Mouse (Mus musculus): ENCODE data around the gene Gmpr2. TPM values are rescaled to one million over a fixed set of nuclear protein-coding genes. Genes with fewer than 3 reads are reported as not detected.

The Gmpr2 gene
- 40.5 and 45.5 TPM in 2 replicates for polyA plus RNA-seq (2012; rRNA removed)

GRCm38 (mm10) chr14:55671833-55672740, at the start of gene Gmpr2, which contains the start of gene Nedd8:
Gmpr2 (plus strand) TSS chr14:55671941.
Nedd8 (minus strand) TSS chr14:55672124.

GRCm38 (mm10) chr14:55635523-55636007, 36.2 kb upstream of the Gmpr2 start, which contains the start of gene Ipo4:
Ipo4 (minus strand) TSS chr14:55635957.

DNA sequence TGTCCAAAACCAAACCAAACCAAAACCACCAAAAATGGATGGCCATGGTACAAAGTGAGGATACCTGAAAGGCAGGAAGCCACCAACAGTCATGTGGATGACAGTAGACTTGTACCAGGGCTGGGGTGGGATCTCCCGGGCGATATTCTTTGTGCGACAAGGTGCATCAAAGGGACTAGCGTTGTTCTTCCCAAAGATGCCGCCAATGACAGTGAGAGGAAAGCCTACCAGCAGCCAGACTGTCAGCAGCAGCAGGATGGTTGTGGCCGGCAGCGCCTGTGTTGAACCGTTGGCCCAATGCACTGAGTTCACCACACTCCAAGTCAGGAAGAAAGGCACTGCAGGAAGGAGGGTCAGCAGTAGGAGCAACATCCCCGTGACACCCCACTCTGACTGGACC, 33.9 kb upstream of the Gmpr2 start, which contains the start of gene Gm49378:
Gene Gm49378 (minus strand): TSS at position 101 of the 400 bp plus-strand sequence.

GRCm38 (mm10) chr14:55643060-55643907, 28.5 kb upstream of the Gmpr2 start, which contains the start of gene Tm9sf1:
Tm9sf1 (minus strand) TSS chr14:55643806.

GRCm38 (mm10) chr14:55649884-55650283, 21.9 kb upstream of the Gmpr2 start, which contains the start of gene Tssk4:
Tssk4 (plus strand) TSS chr14:55650184.

DNA sequence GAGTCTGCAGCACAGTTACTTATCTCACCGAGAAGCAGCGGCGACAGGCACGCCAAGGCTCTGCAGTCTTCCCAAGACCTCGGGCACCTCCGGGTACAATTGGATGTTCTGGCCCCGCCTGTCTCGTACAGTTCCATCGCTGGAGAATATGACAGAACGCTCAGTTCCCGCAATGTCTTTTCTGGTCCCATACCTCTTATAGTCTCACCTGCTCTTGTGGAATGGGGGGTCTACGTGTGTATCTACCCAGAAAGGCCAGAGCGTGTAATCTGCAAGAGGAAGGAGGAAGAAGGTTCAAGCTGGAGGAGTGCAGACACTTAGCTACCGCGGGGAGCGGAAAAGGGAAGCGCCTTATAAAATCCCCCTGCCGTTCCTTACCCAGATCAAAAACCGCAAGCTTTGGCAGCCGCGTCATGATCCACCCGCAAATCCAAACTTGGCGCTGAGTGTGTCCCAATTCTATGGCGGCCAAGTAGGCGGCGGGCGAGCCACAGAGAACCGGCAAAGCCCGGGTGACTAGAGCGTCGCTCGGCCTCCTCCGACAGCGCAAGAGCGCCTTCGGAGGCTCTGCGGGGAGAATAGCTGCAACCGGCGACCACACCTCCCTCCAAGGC, 11.7 kb upstream of the Gmpr2 start, which contains the start of gene Mdp1:
Gene Mdp1 (minus strand): TSS at position 549 of the 614 bp plus-strand sequence.

DNA sequence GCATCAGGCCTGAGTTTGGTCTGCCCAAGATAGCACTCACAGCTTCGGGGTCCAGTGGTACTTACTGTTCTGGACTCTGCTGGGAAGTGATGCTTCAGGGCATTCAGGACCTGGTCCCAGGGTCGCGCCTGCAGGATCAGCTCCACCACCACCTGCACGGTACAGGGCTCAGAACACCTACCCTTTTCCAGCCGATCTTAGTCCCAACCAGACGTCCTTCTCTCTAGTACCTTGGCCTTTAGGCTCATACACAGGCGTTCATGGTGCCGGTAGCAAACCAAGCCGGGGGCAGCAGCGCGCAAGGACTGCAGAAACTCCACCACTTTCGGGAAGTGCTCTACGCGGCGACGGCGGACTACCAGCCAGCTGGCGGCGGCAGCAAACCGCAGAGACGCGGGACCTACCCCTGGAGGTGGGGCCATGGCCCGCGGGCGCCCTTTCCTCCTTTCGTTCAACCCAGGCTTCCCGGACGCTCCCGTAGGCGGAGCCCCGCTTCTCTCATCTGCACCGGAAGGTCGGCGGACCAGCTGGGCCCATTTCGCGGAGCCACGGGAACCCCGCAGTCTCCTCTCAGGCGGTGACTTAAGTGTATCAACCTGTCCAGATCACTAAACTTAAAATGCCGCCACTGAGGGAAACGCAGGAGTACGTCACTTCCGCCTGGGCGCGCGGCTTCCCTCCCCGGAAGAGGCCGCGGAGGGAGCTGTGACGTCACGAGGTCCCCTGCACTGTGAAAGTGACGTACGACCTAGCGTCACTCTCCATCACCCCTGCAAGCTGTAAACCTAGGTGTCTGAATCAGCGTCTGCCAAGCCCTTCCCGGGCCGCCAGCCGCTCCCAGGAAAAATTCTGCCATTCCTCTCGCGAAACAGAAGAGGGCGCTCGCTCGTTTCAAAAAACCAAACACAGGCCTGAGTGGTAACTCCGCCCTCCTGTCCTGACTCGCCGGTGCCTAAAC, 9.7 kb downstream of the Gmpr2 start, which contains the start of gene Tinf2:
Gene Tinf2 (minus strand): TSS at position 661 of the 958 bp plus-strand sequence.

GRCm38 (mm10) chr14:55713729-55714122, 42.0 kb downstream of the Gmpr2 start, which contains the start of gene Tgm1:
Tgm1 (minus strand) TSS chr14:55713926.

DNA sequence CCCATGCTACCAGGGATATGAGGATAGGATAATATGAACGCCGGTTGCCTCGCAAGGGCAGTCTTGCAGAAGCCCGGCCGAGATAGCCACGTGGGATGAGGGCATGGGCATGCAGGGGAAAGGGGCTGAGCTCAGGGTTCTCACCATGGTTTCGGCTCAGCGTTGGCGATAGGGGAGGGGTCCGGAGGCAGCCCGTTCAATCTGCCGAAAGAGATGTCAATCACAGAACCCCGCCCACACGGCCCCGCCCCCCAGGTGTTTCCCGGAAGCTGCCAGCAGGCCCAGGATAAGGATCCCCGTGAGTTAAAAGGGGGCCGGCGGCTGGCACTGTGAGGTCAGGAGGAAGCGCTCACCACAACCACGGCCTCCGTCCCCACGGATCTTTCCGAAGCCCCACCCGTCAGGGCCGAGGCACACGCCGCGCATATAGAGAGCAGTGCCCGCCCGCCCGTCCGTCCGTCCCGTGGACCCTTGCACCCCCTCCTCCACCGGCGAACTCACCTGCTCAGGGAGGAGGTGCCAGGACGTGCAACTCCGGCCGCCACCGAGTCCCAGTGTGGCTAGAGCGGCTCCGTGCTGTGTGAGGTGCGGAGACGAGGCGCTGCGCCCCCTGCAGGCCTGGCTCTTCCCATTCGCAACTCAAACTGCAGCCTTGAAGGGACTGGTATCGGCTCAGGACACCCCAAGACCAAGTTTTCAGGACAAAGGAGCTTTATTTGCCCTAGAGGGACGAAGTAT, 50.1 kb downstream of the Gmpr2 start, which contains the start of gene Rabggta:
Gene Rabggta (minus strand): TSS at position 564 of the 738 bp plus-strand sequence.

Other genes with a start within 250 kb of the Gmpr2 start
- 48.2 and 49.4 TPM in 2 replicates for gene Dhrs4, start 193.2 kb upstream of the Gmpr2 start, polyA plus RNA-seq (2012; rRNA removed)
- gene Carmil3, start 181.3 kb upstream of the Gmpr2 start, polyA plus RNA-seq (2012; rRNA removed) = 55.6 and 61.7 TPM in 2 replicates
- 0.79 and 1.2 TPM in 2 replicates for gene Cpne6, start 161.5 kb upstream of the Gmpr2 start, polyA plus RNA-seq (2012; rRNA removed)
- 0.09 and 0.11 TPM in 2 replicates for gene Nrl, start 147.0 kb upstream of the Gmpr2 start, polyA plus RNA-seq (2012; rRNA removed)
- gene Pck2, start 131.7 kb upstream of the Gmpr2 start, polyA plus RNA-seq (2012; rRNA removed) = 17.8 and 25.7 TPM in 2 replicates
- gene Dcaf11, start 111.9 kb upstream of the Gmpr2 start, polyA plus RNA-seq (2012; rRNA removed) = 63.0 and 75.5 TPM in 2 replicates
- 0.18 and 0.30 TPM in 2 replicates for gene A730061H03Rik, start 111.5 kb upstream of the Gmpr2 start, polyA plus RNA-seq (2012; rRNA removed)
- gene Fitm1, start 96.3 kb upstream of the Gmpr2 start, polyA plus RNA-seq (2012; rRNA removed) = 1.3 and 8.1 TPM in 2 replicates
- gene Psme1, start 93.8 kb upstream of the Gmpr2 start, polyA plus RNA-seq (2012; rRNA removed) = 75.5 and 136 TPM in 2 replicates
- 7.7 TPM in 2 replicates for gene Emc9, start 86.6 kb upstream of the Gmpr2 start, polyA plus RNA-seq (2012; rRNA removed)
- 72.7 and 98.9 TPM in 2 replicates for gene Psme2, start 80.8 kb upstream of the Gmpr2 start, polyA plus RNA-seq (2012; rRNA removed)
- 22.3 and 22.4 TPM in 2 replicates for gene Rnf31, start 80.2 kb upstream of the Gmpr2 start, polyA plus RNA-seq (2012; rRNA removed)
- 19.0 and 20.1 TPM in 2 replicates for gene Irf9, start 68.4 kb upstream of the Gmpr2 start, polyA plus RNA-seq (2012; rRNA removed)
- 17.0 and 19.2 TPM in 2 replicates for gene Rec8, start 53.9 kb upstream of the Gmpr2 start, polyA plus RNA-seq (2012; rRNA removed)
- gene Ipo4, start 36.0 kb upstream of the Gmpr2 start, polyA plus RNA-seq (2012; rRNA removed) = 119 and 120 TPM in 2 replicates
- 3.4 and 4.1 TPM in 2 replicates for gene Gm49378, start 34.0 kb upstream of the Gmpr2 start, polyA plus RNA-seq (2012; rRNA removed)
- 52.0 and 59.3 TPM in 2 replicates for gene Tm9sf1, start 28.1 kb upstream of the Gmpr2 start, polyA plus RNA-seq (2012; rRNA removed)
- 2.4 TPM in 2 replicates for gene Tssk4, start 21.8 kb upstream of the Gmpr2 start, polyA plus RNA-seq (2012; rRNA removed)
- 54.9 and 66.5 TPM in 2 replicates for gene Mdp1, start 11.4 kb upstream of the Gmpr2 start, polyA plus RNA-seq (2012; rRNA removed)
- 438 and 468 TPM in 2 replicates for gene Nedd8, start 183 bp downstream of the Gmpr2 start, polyA plus RNA-seq (2012; rRNA removed)
- gene Tinf2, start 9.9 kb downstream of the Gmpr2 start, polyA plus RNA-seq (2012; rRNA removed) = 48.1 and 69.4 TPM in 2 replicates
- 0.82 and 0.91 TPM in 2 replicates for gene Tgm1, start 42.0 kb downstream of the Gmpr2 start, polyA plus RNA-seq (2012; rRNA removed)
- gene Rabggta, start 50.3 kb downstream of the Gmpr2 start, polyA plus RNA-seq (2012; rRNA removed) = 27.0 and 29.8 TPM in 2 replicates
- gene Dhrs1, start 73.7 kb downstream of the Gmpr2 start, polyA plus RNA-seq (2012; rRNA removed) = 64.8 and 70.9 TPM in 2 replicates
- 24.1 and 26.2 TPM in 2 replicates for gene Nop9, start 73.8 kb downstream of the Gmpr2 start, polyA plus RNA-seq (2012; rRNA removed)
- gene Cideb, start 86.5 kb downstream of the Gmpr2 start, polyA plus RNA-seq (2012; rRNA removed) = 1.9 and 2.2 TPM in 2 replicates
- 0.31 and 0.32 TPM in 2 replicates for gene Ltb4r2, start 89.5 kb downstream of the Gmpr2 start, polyA plus RNA-seq (2012; rRNA removed)
- 0.43 and 0.58 TPM in 2 replicates for gene Ltb4r1, start 94.0 kb downstream of the Gmpr2 start, polyA plus RNA-seq (2012; rRNA removed)
- 3.7 and 15.6 TPM in 2 replicates for gene Adcy4, start 112.2 kb downstream of the Gmpr2 start, polyA plus RNA-seq (2012; rRNA removed)
- gene Ripk3, start 116.9 kb downstream of the Gmpr2 start, polyA plus RNA-seq (2012; rRNA removed) = 7.1 and 18.8 TPM in 2 replicates
- 43.3 and 96.2 TPM in 2 replicates for gene Nfatc4, start 151.2 kb downstream of the Gmpr2 start, polyA plus RNA-seq (2012; rRNA removed)
- 29.2 and 33.9 TPM in 2 replicates for gene Nynrin, start 182.1 kb downstream of the Gmpr2 start, polyA plus RNA-seq (2012; rRNA removed)
- gene Cbln3, start 212.5 kb downstream of the Gmpr2 start, polyA plus RNA-seq (2012; rRNA removed) = 0.58 and 0.65 TPM in 2 replicates
- gene Khnyn, start 213.0 kb downstream of the Gmpr2 start, polyA plus RNA-seq (2012; rRNA removed) = 22.6 and 26.6 TPM in 2 replicates
- 30.6 and 42.5 TPM in 2 replicates for gene Sdr39u1, start 228.4 kb downstream of the Gmpr2 start, polyA plus RNA-seq (2012; rRNA removed)